Mouse (Mus musculus): ENCODE results near the gene Ggt1. TPM values are rescaled to one million over a fixed set of nuclear protein-coding genes. Genes with fewer than 3 reads are reported as not detected.
A peak's percentile ranks its signal among the peaks of the same experiment; 100 is the strongest.
"Not testable (repeated sequence)": the region's sequence is repeated elsewhere in the genome, so short reads cannot be mapped to it uniquely, and the experiment has no call there.

Ggt1 gene
- total RNA-seq, 2 experiments from 2014 or later: 3.6 to 4.1 TPM

- DNase-seq (ENCODE audit: low spot score in 2 of 2): no peak
These were observed 12.9 kb upstream of the Ggt1 start for GRCm38 (mm10) chr10:75548486-75548885.

DNA sequence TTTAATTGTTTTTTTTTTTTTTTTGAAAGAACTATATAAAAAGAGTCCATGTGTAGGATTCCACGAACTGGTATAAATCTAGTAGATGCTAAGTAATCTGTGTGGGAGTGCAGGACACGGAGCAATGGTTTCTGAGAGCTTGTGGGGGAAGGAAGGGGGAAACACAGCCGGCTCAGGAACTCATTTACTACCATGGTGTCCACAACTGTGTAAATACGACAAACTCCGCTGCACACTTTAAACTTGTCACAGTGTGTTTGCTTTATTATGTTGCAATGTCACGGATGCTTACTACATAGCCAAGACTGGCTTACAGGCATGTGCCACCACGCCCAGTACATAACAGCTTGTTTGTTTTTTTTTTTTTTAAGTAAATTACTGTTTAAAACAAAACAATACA, 11.5 kb upstream of the Ggt1 start:
- DNase-seq (ENCODE audit: low spot score in 2 of 2): no peak

DNA sequence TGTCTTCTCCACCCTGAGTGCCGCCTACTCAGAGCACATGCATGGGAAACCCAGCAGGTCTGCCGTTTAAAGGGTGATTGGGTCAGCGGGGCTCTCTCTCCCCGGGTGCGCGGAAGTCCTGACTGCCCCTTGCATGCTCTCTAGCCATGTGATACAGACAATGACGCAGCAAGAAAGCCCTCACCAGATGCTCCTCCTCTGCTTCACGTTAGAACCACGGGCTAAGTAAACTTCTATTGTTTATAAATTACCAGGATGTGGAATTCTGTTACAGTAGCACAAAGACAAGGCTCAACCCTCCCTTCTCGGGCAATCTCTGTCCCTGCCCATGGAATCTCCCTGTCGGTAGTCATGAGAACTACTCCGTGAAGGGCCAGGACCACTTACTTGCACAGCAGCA, 10.2 kb upstream of the Ggt1 start:
- DNase-seq (ENCODE audit: low spot score in 2 of 2): no peak

GRCm38 (mm10) chr10:75552106-75552505, 9.3 kb upstream of the Ggt1 start:
- no peak for DNase-seq (ENCODE audit: low spot score in 2 of 2)

- no peak for DNase-seq (ENCODE audit: low spot score in 2 of 2)
These were observed 8.5 kb upstream of the Ggt1 start for GRCm38 (mm10) chr10:75552701-75553450.

GRCm38 (mm10) chr10:75554090-75554489, 7.3 kb upstream of the Ggt1 start:
- DNase-seq (ENCODE audit: low spot score in 2 of 2): no peak

GRCm38 (mm10) chr10:75555557-75555956, 5.8 kb upstream of the Ggt1 start:
- DNase-seq (ENCODE audit: low spot score in 2 of 2): no peak

DNA sequence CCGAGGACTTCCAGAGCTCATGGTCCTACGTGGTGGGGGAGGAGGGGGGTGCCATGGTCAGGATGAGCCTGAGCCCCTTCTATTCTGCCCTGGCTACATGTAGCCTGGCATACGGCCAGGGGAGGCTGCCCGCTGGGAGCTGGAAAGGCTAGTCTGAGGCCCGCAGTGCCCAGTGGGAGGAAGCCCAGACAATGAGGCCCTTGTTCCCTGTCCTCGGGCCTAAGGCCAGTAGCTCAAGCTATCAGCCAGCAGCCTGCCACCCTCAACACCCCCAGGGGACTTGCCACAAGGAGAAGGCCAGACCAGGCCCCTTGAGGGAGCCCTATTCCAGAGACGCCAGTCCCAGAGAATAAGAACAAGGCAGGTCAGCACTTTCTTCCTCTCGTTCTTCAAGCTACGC, 5.4 kb upstream of the Ggt1 start:
- peak; percentile 53 to 66 for DNase-seq (ENCODE audit: low spot score in 2 of 2)

DNA sequence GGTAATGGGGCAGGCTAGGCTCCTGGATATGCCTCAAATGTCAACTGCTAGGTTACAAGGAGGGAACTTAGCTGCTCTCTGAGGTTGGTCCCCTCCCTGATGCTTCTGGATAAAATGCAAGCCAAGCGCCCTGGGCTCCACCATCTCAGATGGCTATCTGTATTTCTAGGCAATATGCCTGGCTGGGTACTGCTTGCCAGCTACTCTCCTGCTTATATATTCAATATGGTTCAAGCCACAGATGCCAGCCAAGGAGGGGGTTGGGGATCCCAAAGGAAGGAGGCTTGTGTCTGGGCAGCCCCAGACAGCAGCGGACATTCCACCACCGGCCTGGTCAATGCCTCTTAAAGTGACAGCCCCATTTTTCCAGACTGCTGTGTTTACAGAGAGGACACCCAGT, 2.9 kb upstream of the Ggt1 start:
- peak; percentile 34 to 36 for DNase-seq (ENCODE audit: low spot score in 2 of 2)

DNA sequence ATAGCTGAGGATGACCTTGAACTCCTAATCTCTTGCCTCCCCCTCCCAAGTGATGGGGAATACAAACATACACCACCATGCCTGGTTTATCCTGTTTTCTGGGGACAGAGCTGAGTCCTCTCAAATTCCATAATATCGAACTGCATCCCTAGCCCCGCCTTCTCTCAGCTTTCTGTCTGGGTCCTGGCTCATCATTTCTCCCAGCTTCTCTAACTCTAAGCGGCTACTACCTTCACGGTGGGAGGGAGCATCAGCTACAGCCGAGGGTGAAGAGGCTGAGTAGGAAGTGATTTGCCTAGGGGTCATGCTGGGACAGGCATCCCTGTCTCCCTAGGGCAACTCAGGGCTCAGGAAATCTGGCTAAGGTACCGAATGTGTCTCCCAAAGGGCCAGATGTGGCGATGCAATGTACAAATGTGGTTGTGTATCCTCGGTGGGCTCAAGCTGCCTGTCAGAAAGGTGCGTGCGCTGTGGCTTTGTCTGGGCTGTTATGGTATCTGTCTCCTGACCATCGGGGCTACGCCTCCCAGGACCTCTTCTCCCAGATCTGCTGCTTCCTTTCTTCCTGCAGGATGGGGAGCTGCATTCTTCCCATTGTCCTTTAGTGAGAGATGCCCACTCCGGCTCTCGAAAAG, 2.2 kb upstream of the Ggt1 start:
- DNase-seq (ENCODE audit: low spot score in 2 of 2): no peak

- DNase-seq (ENCODE audit: low spot score in 2 of 2): peak; percentile 34 to 47
These were observed 1.5 kb upstream of the Ggt1 start, which contains the start of gene Lrrc75b for GRCm38 (mm10) chr10:75559676-75560548. Lrrc75b (minus strand) TSS chr10:75560330.

DNA sequence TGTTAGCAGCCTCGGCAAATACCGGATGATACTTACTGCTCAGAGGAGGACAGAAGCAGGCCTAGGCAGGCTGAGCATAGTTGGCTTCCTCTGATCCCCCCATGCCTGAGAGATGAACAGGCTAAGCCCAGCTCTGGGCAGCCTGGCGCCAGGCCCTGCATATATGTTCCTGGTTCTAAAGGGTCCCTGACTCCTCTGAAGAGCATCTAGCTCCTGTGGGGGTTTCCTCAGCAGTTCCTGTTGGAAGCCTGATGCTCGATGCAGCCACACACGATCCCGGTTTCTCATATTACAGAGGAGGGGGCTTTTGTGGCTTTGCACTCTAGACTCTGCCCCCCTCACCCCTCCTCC, 880 bp upstream of the Ggt1 start:
- DNase-seq (ENCODE audit: low spot score in 2 of 2): no peak

DNA sequence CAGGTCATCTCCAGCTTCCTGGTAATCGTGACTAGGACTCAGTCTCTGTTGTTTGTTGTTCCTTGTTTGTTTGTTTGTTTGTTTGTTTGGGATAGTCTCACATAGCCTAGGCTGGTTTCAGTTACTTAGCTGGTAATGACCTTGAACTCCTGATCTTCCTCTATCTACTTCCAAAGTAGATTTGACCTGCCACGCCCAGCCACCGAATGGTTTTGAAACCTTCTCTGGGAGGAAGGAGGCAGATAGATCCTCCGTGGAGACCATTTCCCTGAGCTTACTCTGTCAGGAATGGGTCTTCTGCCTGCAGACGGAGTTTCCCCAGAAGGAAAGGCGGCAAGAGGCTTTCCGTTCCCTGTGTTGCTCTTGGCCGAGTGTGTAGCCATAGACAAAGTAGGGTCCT, 1.2 kb downstream of the Ggt1 start:
- DNase-seq (ENCODE audit: low spot score in 2 of 2): no peak

DNA sequence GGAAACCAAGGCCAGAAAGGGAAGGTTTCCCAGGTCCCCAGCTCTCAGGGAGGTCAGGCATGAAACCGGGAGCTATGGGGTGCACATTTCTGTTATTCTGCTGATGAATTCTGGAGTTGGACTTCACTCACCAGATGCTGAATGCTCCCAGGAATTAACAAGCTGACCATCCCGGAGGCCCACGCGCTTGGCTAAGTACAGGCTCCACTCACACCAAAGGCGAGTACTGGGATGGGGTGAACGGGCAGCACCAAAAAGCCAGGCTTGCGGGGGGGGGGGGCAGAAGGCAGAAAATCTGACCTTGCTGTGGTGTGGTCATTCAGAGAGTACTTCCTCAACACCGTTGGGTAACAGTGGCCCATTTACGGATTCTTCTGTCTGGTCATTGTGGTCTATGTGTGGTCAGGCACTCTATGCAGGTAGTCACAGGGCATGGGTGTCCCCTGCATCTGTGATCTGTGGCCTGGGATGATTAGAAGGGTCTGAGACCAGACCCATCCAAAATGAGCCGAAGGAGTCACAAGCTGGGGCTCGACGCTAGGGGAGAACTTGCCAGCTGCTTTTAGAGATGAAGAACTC, 3.4 kb downstream of the Ggt1 start:
- DNase-seq (ENCODE audit: low spot score in 2 of 2): no peak

- DNase-seq (ENCODE audit: low spot score in 2 of 2): no peak
These were observed 4.0 kb downstream of the Ggt1 start for GRCm38 (mm10) chr10:75565436-75565835.

DNA sequence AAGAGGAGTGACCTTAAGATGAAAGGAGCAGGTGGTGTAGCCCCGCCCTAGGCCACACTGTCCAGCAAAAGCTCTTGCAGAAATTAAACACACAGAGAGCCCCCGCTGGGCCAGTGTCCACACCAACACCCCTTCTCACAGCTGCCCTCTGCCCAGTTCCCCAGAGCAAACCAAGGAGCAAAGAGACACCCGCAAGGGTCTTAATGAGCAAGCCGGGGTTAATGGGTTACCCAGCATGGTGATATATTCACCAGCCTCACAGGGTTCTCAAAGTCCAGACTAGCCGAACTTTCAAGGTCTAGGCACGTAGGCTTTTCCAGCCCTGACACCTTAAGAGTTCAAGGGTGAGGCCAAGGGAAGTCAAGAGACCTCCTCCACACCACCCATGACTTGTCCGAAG, 4.5 kb downstream of the Ggt1 start:
- no peak for DNase-seq (ENCODE audit: low spot score in 2 of 2)

DNA sequence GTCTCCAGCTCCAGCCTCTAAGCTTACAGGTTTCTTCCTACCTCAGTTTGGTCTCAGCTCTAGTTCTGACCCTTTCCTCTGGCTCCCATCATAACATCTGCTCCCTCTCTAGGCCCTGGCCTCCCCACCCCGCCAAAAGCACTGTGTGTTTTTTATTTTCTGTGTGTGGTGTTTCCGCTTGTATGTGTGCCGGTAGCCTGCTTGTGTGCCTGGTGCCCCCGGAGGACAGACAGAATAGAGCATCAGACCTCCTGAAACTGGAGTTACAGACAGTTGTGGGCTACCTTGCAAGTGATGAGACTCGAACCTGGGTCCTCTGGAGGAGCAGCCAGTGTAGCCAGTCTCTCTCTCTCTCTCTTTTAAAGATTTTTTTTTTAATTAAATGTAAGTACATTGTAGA, 4.9 kb downstream of the Ggt1 start:
- no peak for DNase-seq (ENCODE audit: low spot score in 2 of 2)

- DNase-seq (ENCODE audit: low spot score in 2 of 2): not testable (repeated sequence)
These were observed 5.4 kb downstream of the Ggt1 start for GRCm38 (mm10) chr10:75566765-75567164.

GRCm38 (mm10) chr10:75568029-75568428, 6.6 kb downstream of the Ggt1 start:
- DNase-seq (ENCODE audit: low spot score in 2 of 2): no peak

- no peak for DNase-seq (ENCODE audit: low spot score in 2 of 2)
These were observed 7.0 kb downstream of the Ggt1 start for GRCm38 (mm10) chr10:75568441-75568840.

- no peak for DNase-seq (ENCODE audit: low spot score in 2 of 2)
These were observed 7.4 kb downstream of the Ggt1 start for GRCm38 (mm10) chr10:75568851-75569250.
